Mouse (Mus musculus) kidney, embryonic 14.5 days (tissue): ENCODE measurements around the gene Ptprj. TPM values are rescaled to one million over a fixed set of nuclear protein-coding genes. Genes with fewer than 3 reads are reported as not detected.

Experiments
- ATAC-seq: fragments of 200-750 bp; cut with Nextera tagmentation; 2 replicates; pipeline ENCODE4 v1.8.0; 2017; ENCODE audit warnings: moderate number of reproducible peaks, mild to moderate bottlenecking, moderate TSS enrichment, moderate library complexity; ENCODE audit not compliant: low FRiP score, low TSS enrichment
- H3K27ac ChIP-seq: fragments of 300-500 bp; sonication (generic); 2 replicates; pipeline ENCODE4 v1.5.1; 2014; ENCODE audit warnings: low read depth, mild to moderate bottlenecking, low read length, moderate library complexity, mixed read lengths
- H3K27me3 ChIP-seq: fragments of 300-500 bp; sonication (generic); 2 replicates; pipeline ENCODE4 v1.6.1; 2014; ENCODE audit warnings: mild to moderate bottlenecking, low read length; ENCODE audit not compliant: control insufficient read depth, insufficient read depth
- H3K36me3 ChIP-seq: fragments of 300-500 bp; sonication (generic); 2 replicates; pipeline ENCODE4 v1.6.1; 2014; ENCODE audit warnings: low read length, mixed read lengths; ENCODE audit not compliant: control insufficient read depth, insufficient read depth
- H3K4me1 ChIP-seq: fragments of 300-500 bp; sonication (generic); 2 replicates; pipeline ENCODE4 v1.6.1; 2014; ENCODE audit warnings: low read length, mixed read lengths; ENCODE audit not compliant: control insufficient read depth, insufficient read depth
- H3K4me2 ChIP-seq: fragments of 300-500 bp; sonication (generic); replicated peaks from 2 replicates; pipeline ENCODE4 v1.6.1; 2014; ENCODE audit warnings: low read depth, mild to moderate bottlenecking, low read length
- H3K4me3 ChIP-seq: fragments of 300-500 bp; sonication (generic); 2 replicates; pipeline ENCODE4 v1.5.1; 2014; ENCODE audit warnings: mild to moderate bottlenecking, low read length
- H3K9ac ChIP-seq: fragments of 300-500 bp; sonication (generic); 2 replicates; pipeline ENCODE4 v1.6.1; 2014; ENCODE audit warnings: low read depth, mild to moderate bottlenecking, low read length, moderate library complexity
- H3K9me3 ChIP-seq: fragments of 300-500 bp; sonication (generic); 2 replicates; pipeline ENCODE4 v1.6.1; 2016; ENCODE audit warnings: low read length; ENCODE audit not compliant: control insufficient read depth
- WGBS: fragments of 180-500 bp; shearing (Covaris S2); extraction: QIAGEN DNeasy Blood & Tissue Kit; methylation state at CpG from one replicate; pipeline ENCODE4 v1.1.7; 2014; 5-methylcytosine and 5-hydroxymethylcytosine counted together
- polyA plus RNA-seq: library from polyadenylated mRNA; unstranded; fragments of >200 nt; fragmentation: Nextera tagmentation; extraction: Ambion mirVana; gene quantifications from 2 replicates; pipeline ENCODE4 v1.2.1, GENCODE M21; 2014

Ptprj gene
- polyA plus RNA-seq, 1 experiment from 2014 or later, result 10.8 TPM

DNA sequence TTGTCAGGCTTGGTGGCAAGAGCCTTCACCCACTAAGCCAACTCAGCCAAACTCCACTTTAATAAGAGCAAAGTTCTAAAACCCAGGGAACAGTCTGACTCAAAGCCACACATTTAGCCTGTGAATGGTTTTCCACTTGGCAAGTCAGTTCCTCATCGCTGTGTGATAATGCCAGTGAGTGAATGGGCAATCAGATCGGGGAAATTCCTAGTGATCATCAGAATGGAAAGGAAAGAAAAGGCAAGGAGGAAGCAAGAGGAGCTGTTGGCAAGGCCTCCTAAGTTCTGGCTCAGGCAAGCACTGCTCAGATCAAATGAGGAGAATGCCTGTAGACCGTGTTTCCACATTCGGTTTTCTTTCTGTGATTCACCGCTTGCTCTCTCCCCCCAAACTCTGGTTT, 35.2 kb downstream of the Ptprj start:
- H3K27ac ChIP-seq, result no peak overlapping the region; the same call in 1 of the 2 replicates
- no peaks in the 10 kb centered on the region for H3K36me3 ChIP-seq
- no peak overlapping the region for H3K4me2 ChIP-seq
- no peak overlapping the region for H3K4me3 ChIP-seq
- ATAC-seq, result no peak
- WGBS, result 47% methylated on average over 5 of the region's 5 CpGs
- H3K9me3 ChIP-seq, result no peaks in the 10 kb centered on the region
- H3K9ac ChIP-seq, result no peak overlapping the region
- H3K4me1 ChIP-seq, result peaks cover 30% of the 10 kb centered on the region
- H3K27me3 ChIP-seq, result no peaks in the 10 kb centered on the region

DNA sequence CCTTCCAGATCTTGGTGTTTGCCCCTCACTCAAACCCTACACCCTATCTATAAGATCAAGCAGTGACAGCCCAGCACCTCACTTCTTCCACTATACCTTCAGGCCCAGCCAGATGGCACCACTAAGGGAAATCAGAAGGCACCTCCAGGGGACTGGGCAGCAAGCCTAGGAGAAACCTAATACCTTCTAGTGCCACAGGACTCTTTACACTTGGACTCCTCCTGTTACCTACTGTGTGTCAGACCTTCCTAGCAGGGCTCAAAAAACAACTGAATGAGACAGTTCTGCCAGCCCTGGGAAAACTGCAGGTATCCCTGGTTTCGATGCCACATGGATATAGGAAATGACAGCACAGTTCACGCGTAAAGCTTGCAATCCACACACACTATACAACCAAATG, 36.5 kb downstream of the Ptprj start:
- peaks cover 30% of the 10 kb centered on the region for H3K4me1 ChIP-seq
- no peaks in the 10 kb centered on the region for H3K27me3 ChIP-seq
- no peak overlapping the region for H3K4me3 ChIP-seq
- no peak overlapping the region for H3K9ac ChIP-seq
- no peak for ATAC-seq
- no peaks in the 10 kb centered on the region for H3K36me3 ChIP-seq
- no peak overlapping the region for H3K27ac ChIP-seq
- H3K4me2 ChIP-seq, result no peak overlapping the region
- no peaks in the 10 kb centered on the region for H3K9me3 ChIP-seq
- 89% methylated on average over 3 of the region's 3 CpGs for WGBS

DNA sequence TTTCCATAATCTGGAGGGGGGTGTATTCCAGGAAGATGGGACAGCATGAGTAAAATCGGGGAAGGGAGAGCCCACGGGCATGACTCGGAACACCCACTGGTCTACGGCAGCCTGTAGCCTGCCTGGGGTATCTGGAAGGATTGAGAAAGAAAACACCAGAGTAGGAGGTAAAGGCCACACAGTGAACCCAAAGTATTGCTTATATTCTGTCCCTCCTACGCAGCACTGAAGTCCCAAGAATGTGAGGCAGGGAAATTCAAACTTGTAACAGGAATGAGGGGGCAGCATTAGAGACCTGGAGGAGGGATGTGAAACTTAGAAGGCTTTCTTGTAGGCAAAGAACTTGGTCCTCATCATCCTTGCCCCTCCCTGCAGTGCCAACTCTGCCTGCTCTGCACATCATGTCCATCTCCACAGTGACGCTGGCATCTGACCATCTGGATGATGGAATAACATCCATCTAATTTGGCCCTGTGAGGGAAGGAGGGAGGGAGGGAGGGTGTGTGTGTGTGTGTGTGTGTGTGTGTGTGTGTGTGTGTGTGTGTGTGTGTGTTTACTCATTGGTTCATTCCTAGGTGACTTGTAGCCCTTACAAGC, 37.2 kb downstream of the Ptprj start:
- H3K27ac ChIP-seq, result peak overlapping the region; percentile 24; the same call in 1 of the 2 replicates

DNA sequence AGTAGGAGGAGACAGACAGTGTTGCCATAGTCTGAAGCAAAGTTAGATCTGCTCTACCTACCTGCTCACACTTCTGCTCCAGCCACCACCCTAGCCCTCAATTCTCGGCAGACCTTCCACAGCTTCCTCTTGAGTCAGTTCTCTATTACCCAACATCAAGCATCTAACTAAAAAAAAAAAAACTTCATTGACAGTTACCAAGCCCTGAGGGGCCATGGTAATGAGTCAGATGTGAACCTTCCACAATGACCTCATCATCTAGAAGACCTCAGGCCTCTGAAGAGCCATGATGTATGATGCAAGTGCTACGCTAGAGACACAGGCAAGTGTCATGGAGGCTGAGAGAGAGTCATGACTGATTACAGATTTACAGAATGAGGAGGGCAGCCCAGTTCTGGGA, 37.8 kb downstream of the Ptprj start:
- Histone ChIP-seq H3K27ac (peak overlapping the region; percentile 24; the same call in 1 of the 2 replicates), H3K4me1 (peaks cover 30% of the 10 kb centered on the region), H3K36me3 (no peaks in the 10 kb centered on the region), H3K4me2 (no peak overlapping the region), H3K4me3 (no peak overlapping the region), H3K27me3 (no peaks in the 10 kb centered on the region), H3K9me3 (no peaks in the 10 kb centered on the region), H3K9ac (no peak overlapping the region)
- 0 out of 2 replicates have a peak, but pooled peaks have one; percentile 3 for ATAC-seq
- WGBS, result 68% methylated on average over 2 of the region's 2 CpGs

More for the DNA sequence above, 37.2 kb downstream of the Ptprj start:
- no peak overlapping the region for H3K4me2 ChIP-seq
- no peaks in the 10 kb centered on the region for H3K27me3 ChIP-seq
- no peaks in the 10 kb centered on the region for H3K9me3 ChIP-seq
- 57% methylated on average over 6 of the region's 6 CpGs for WGBS
- peak; percentile 64; the same call in 1 of the 2 replicates for ATAC-seq
- H3K4me3 ChIP-seq, result no peak overlapping the region
- peaks cover 30% of the 10 kb centered on the region for H3K4me1 ChIP-seq
- no peak overlapping the region for H3K9ac ChIP-seq
- H3K36me3 ChIP-seq, result no peaks in the 10 kb centered on the region

DNA sequence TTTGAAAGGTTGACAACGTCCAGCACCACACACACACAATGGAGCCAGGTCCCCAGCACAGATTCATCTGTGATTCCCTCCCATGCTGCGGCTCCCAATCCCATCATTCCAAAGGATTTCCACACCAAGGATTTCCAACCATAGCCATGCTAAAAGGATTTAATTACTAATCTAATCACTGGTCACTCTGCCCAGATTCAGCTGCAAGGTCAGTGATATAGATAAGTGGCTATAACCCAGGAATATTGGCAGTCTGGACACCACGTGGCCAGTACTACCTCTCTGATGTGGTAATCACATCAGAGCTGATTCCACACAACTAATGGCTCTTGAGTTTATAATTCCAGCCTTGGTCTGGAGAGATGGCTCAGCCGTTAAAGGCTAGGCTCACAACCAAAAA, 41.2 kb downstream of the Ptprj start:
- WGBS, result 88% methylated on average over 4 of the region's 4 CpGs
- Histone ChIP-seq H3K4me2 (no peak overlapping the region), H3K27ac (no peak overlapping the region), H3K36me3 (no peaks in the 10 kb centered on the region), H3K4me1 (peaks cover 24% of the 10 kb centered on the region), H3K9ac (no peak overlapping the region), H3K4me3 (no peak overlapping the region), H3K27me3 (no peaks in the 10 kb centered on the region), H3K9me3 (no peaks in the 10 kb centered on the region)
- ATAC-seq, result no peak

DNA sequence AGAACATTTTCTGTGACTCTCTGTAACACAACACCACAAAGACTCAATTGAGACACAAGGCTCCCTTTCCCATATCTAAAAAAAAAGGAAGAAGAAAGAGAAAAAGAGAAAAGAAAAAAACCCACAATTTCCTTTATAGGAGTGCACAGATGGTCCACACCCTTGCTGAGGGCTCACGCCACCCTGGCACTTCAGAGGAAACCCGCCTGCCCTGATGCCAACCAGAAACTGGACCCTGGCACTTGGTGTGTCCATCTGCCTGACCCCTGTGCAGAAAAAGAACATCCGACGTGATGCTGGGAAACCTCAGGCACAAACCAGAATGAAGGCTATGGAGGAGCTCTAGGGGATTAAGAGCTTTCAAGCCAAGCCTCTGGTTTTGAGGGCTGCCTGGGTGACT, 43.2 kb downstream of the Ptprj start:
- Histone ChIP-seq H3K36me3 (no peaks in the 10 kb centered on the region), H3K4me1 (peaks cover 14% of the 10 kb centered on the region; the same call in 1 of the 2 replicates), H3K27me3 (no peaks in the 10 kb centered on the region), H3K27ac (no peak overlapping the region), H3K9me3 (no peaks in the 10 kb centered on the region), H3K9ac (no peak overlapping the region), H3K4me3 (no peak overlapping the region), H3K4me2 (no peak overlapping the region)
- WGBS, result 68% methylated on average over 4 of the region's 4 CpGs
- ATAC-seq, result no peak

DNA sequence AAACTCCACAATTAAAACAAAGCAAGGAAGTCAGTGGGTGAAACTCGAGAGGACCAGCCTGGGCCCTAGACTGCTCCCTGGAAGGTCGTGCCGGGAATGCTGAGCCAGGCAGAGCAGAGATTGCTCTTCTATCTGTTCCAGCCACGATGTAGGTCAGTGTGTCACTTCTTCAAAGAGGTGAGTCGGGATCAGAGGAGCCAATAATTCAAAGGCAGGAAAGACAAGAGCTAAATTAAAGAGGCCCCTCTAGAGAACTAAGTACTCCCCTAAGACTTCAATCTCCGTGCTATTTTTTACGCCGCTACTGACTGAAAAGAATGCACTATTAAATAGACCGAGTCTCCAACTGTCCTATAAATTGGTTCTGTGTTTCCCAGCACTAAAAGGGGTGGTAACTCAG, 43.9 kb downstream of the Ptprj start:
- peaks cover 14% of the 10 kb centered on the region; the same call in 1 of the 2 replicates for H3K4me1 ChIP-seq
- no peaks in the 10 kb centered on the region for H3K36me3 ChIP-seq
- 14% methylated on average over 9 of the region's 9 CpGs for WGBS
- peak; percentile 65; the same call in 1 of the 2 replicates for ATAC-seq
- no peaks in the 10 kb centered on the region for H3K9me3 ChIP-seq
- no peak overlapping the region for H3K27ac ChIP-seq
- H3K4me3 ChIP-seq, result no peak overlapping the region
- no peak overlapping the region for H3K4me2 ChIP-seq
- no peak overlapping the region for H3K9ac ChIP-seq
- no peaks in the 10 kb centered on the region for H3K27me3 ChIP-seq

DNA sequence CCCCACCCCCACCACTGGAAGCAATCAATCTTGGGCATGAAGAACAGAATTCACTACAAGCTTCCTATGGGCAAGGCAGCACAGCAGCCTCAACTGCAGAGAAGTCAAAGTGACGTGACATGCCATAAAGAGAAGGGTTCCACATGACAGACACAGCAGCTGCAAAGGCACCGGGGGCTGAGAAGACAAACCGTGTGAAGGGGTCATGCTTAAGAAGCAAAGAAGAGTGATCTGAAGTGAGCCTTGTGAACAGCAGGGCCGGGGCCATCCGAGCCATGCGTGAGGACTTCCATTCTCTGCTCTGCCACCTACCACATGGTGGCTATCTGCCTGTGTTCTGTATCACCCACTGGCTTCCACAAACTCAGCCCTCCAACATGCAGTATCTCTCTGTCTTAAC, 45.7 kb downstream of the Ptprj start:
- H3K27ac ChIP-seq, result no peak overlapping the region
- no peak for ATAC-seq
- peaks cover 21% of the 10 kb centered on the region for H3K4me1 ChIP-seq
- H3K9me3 ChIP-seq, result no peaks in the 10 kb centered on the region
- H3K4me2 ChIP-seq, result no peak overlapping the region
- H3K36me3 ChIP-seq, result no peaks in the 10 kb centered on the region
- 44% methylated on average over 6 of the region's 6 CpGs for WGBS
- no peak overlapping the region for H3K9ac ChIP-seq
- no peaks in the 10 kb centered on the region for H3K27me3 ChIP-seq
- no peak overlapping the region for H3K4me3 ChIP-seq

DNA sequence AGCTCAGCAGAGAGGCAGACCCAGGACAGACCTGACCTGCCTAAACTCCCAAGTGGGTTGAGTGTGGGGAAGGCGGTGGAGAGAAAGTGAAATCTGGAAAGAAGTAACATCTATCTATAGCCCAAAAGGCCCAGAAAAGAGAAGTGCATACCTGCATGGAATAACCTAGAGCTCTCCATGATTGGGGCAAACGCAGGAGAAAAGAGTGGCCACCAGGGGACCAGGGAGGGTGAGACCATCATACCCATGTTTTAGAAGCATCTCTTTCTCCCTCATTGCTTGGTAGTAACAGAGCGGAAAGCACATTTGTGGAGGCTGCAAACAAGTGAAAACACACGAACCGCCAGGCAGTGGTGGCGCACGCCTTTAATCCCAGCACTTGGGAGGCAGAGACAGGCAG, 46.5 kb downstream of the Ptprj start:
- WGBS, result 95% methylated on average over 7 of the region's 7 CpGs
- Histone ChIP-seq H3K4me3 (no peak overlapping the region), H3K36me3 (no peaks in the 10 kb centered on the region), H3K27me3 (no peaks in the 10 kb centered on the region), H3K9ac (no peak overlapping the region), H3K4me1 (peaks cover 21% of the 10 kb centered on the region), H3K9me3 (no peaks in the 10 kb centered on the region), H3K27ac (no peak overlapping the region), H3K4me2 (no peak overlapping the region)
- ATAC-seq, result no peak
